Mouse (Mus musculus) stomach, postnatal 0 days (tissue): ENCODE results near the gene Timm10b.

ENCODE experiments used
- CTCF ChIP-seq: IDR thresholded peaks from 2 replicates; pipeline ENCODE4 v1.5.1; 2016; ENCODE audit warnings: antibody characterized with exemption, low read depth, mild to moderate bottlenecking, moderate library complexity
- EP300 ChIP-seq: optimal IDR thresholded peaks from 2 replicates; pipeline ENCODE3; 2016; ENCODE audit warnings: antibody characterized with exemption

GRCm38 (mm10) chr7:105634272-105634920 lies 5.5 kb upstream of the Timm10b start:
- TF ChIP-seq EP300 (no peak), CTCF (no peak)
